Mouse (Mus musculus) CH12.LX (cell line): Measurements from ENCODE around the gene Enpp1. TPM values are rescaled to one million over a fixed set of nuclear protein-coding genes. Genes with fewer than 3 reads are reported as not detected.

Experiments
- DNase-seq: peaks from one replicate; pipeline ENCODE4 v3.0.0-alpha.2; 2013; ENCODE audit errors: extremely low read depth
- H3K27ac ChIP-seq: 2 replicates; pipeline ENCODE4 v1.5.1; 2012; ENCODE audit warnings: low read depth, mild to moderate bottlenecking, control low read depth, moderate library complexity; ENCODE audit not compliant: insufficient read depth
- H3K27me3 ChIP-seq: replicated peaks from 2 replicates; pipeline ENCODE3; 2012; ENCODE audit warnings: inconsistent platforms
- H3K36me3 ChIP-seq, 2 experiments: replicated peaks in 1 of 2; 2 replicates each; pipeline versions ENCODE3 to v1.6.1; 2012; ENCODE audit warnings: inconsistent platforms in 1 of 2, low read length in 1 of 2, mild to moderate bottlenecking in 1 of 2, mixed read lengths in 1 of 2, moderate library complexity in 1 of 2; ENCODE audit not compliant: control insufficient read depth in 1 of 2, insufficient read depth in 1 of 2
- H3K4me1 ChIP-seq, 2 experiments: 2 replicates each; pipeline ENCODE4 v1.6.1; 2012; ENCODE audit warnings: inconsistent platforms in 1 of 2, moderate library complexity in 1 of 2; ENCODE audit not compliant: insufficient read depth in 2 of 2, control insufficient read depth in 1 of 2
- H3K4me2 ChIP-seq: 2 replicates; pipeline ENCODE4 v1.6.1; 2012; ENCODE audit warnings: low read depth, mild to moderate bottlenecking, control low read depth; ENCODE audit not compliant: poor library complexity, insufficient read depth, severe bottlenecking
- H3K4me3 ChIP-seq, 3 experiments: fragments of 150-350 bp in 1 of 3; sonication (generic) in 1 of 3; replicated peaks in 1 of 3; 2 replicates each; pipeline versions ENCODE3 to v1.5.1; 2011 to 2012; ENCODE audit warnings: low read depth in 2 of 3, low read length in 2 of 3, mild to moderate bottlenecking in 2 of 3, moderate library complexity in 2 of 3, control low read depth in 1 of 3, improper control_type of control experiment in 1 of 3, inconsistent platforms in 1 of 3, mixed read lengths in 1 of 3; ENCODE audit not compliant: poor library complexity in 1 of 3
- H3K79me2 ChIP-seq: replicated peaks from 2 replicates; pipeline ENCODE4 v1.6.1; 2012; ENCODE audit warnings: mild to moderate bottlenecking, moderate library complexity; ENCODE audit not compliant: control insufficient read depth, poor library complexity, insufficient read depth, severe bottlenecking; ENCODE audit errors: extremely low read depth
- H3K9ac ChIP-seq: 2 replicates; pipeline ENCODE4 v1.6.1; 2012; ENCODE audit warnings: low read depth, mild to moderate bottlenecking, control low read depth, moderate library complexity; ENCODE audit not compliant: insufficient read depth
- H3K9me3 ChIP-seq: replicated peaks from 2 replicates; pipeline ENCODE3; 2012; ENCODE audit warnings: low read length, inconsistent platforms, mixed read lengths
- BHLHE40 ChIP-seq: IDR thresholded peaks from 2 replicates; pipeline ENCODE4 v1.6.1; 2011; ENCODE audit warnings: mild to moderate bottlenecking, low read depth, low read length, improper control_type of control experiment
- E2F4 ChIP-seq: IDR thresholded peaks from 2 replicates; pipeline ENCODE4 v1.6.1; 2011; ENCODE audit warnings: low read depth, low read length, improper control_type of control experiment; ENCODE audit not compliant: insufficient replicate concordance
- ELF1 ChIP-seq: IDR thresholded peaks from 2 replicates; pipeline ENCODE4 v1.6.1; 2014; ENCODE audit warnings: low read depth, mild to moderate bottlenecking, inconsistent platforms, low read length, improper control_type of control experiment
- EP300 ChIP-seq: IDR thresholded peaks from 2 replicates; pipeline ENCODE4 v1.6.1; 2011; ENCODE audit warnings: low read length, improper control_type of control experiment
- KAT2A ChIP-seq: IDR thresholded peaks from 2 replicates; pipeline ENCODE4 v1.6.1; 2012; ENCODE audit warnings: low read length, improper control_type of control experiment, inconsistent platforms; ENCODE audit not compliant: insufficient replicate concordance
- MAFK ChIP-seq: IDR thresholded peaks from 2 replicates; pipeline ENCODE4 v1.6.1; 2011; ENCODE audit warnings: low read length, improper control_type of control experiment; ENCODE audit not compliant: insufficient replicate concordance
- MAX ChIP-seq: IDR thresholded peaks from 2 replicates; pipeline ENCODE4 v1.6.1; 2011; ENCODE audit warnings: low read length, improper control_type of control experiment
- MXI1 ChIP-seq: IDR thresholded peaks from 2 replicates; pipeline ENCODE4 v1.6.1; 2011; ENCODE audit warnings: mild to moderate bottlenecking, low read depth, low read length, improper control_type of control experiment
- MYC ChIP-seq: IDR thresholded peaks from 2 replicates; pipeline ENCODE4 v1.6.1; 2011; ENCODE audit warnings: low read depth, mild to moderate bottlenecking, improper control_type of control experiment, low read length
- PAX5 ChIP-seq: IDR thresholded peaks from 2 replicates; pipeline ENCODE4 v1.6.1; 2012; ENCODE audit warnings: low read length, inconsistent platforms, mixed read lengths
- POLR2A ChIP-seq: IDR thresholded peaks from 2 replicates; pipeline ENCODE4 v1.6.1; 2011; ENCODE audit warnings: low read depth, mild to moderate bottlenecking, improper control_type of control experiment, low read length
- RAD21 ChIP-seq: IDR thresholded peaks from 2 replicates; pipeline ENCODE4 v1.6.1; 2011; ENCODE audit warnings: low read depth, mild to moderate bottlenecking, low read length, improper control_type of control experiment, moderate library complexity
- RCOR1 ChIP-seq: conservative IDR thresholded peaks from 2 replicates; pipeline ENCODE4 v1.6.1; 2012; ENCODE audit warnings: low read depth, mild to moderate bottlenecking, inconsistent platforms, low read length, improper control_type of control experiment
- SIN3A ChIP-seq: IDR thresholded peaks from 2 replicates; pipeline ENCODE4 v1.6.1; 2012; ENCODE audit warnings: low read length, improper control_type of control experiment, inconsistent platforms
- TCF12 ChIP-seq: IDR thresholded peaks from 2 replicates; pipeline ENCODE4 v1.6.1; 2014; ENCODE audit warnings: low read depth, mild to moderate bottlenecking, inconsistent platforms, low read length, improper control_type of control experiment
- UBTF ChIP-seq: IDR thresholded peaks from 2 replicates; pipeline ENCODE4 v1.6.1; 2012; ENCODE audit warnings: low read depth, mild to moderate bottlenecking, inconsistent platforms, low read length, improper control_type of control experiment, moderate library complexity
- USF1 ChIP-seq: IDR thresholded peaks from 2 replicates; pipeline ENCODE4 v1.6.1; 2014; ENCODE audit warnings: low read depth, mild to moderate bottlenecking, inconsistent platforms, low read length, improper control_type of control experiment
- ZC3H11A ChIP-seq: IDR thresholded peaks from 2 replicates; pipeline ENCODE4 v1.6.1; 2012; ENCODE audit warnings: low read depth, mild to moderate bottlenecking, inconsistent platforms, low read length, improper control_type of control experiment
- ZMIZ1 ChIP-seq: IDR thresholded peaks from 2 replicates; pipeline ENCODE4 v1.6.1; 2012; ENCODE audit warnings: low read depth, mild to moderate bottlenecking, inconsistent platforms, low read length, improper control_type of control experiment
- ZNF384 ChIP-seq: IDR thresholded peaks from 2 replicates; pipeline ENCODE4 v1.6.1; 2012; ENCODE audit warnings: low read depth, low read length, improper control_type of control experiment, inconsistent platforms
- dilution Hi-C: fragments of 300-500 bp; cut with MboI; formaldehyde crosslinking; loops from 2 replicates; pipeline ENCODE4 v1.14.3; 2020; ENCODE audit warnings: low sequenced_read_pairs; ENCODE audit not compliant: extremely low pct_unique_long_range_greater_than_20kb, extremely low pct_ligation_motif_present
- in situ Hi-C: fragments of 300-500 bp; cut with MboI; formaldehyde crosslinking; loops from 3 replicates; pipeline ENCODE4 v1.14.3; 2019; ENCODE audit warnings: low sequenced_read_pairs, low pct_ligation_motif_present, low pct_unique_long_range_greater_than_20kb, mixed read lengths
- polyA plus RNA-seq: library from polyadenylated mRNA; unstranded; fragments of >175 nt; gene quantifications from 2 replicates; pipeline ENCODE4 v1.2.1, GENCODE M21; 2012; ENCODE audit warnings: low read depth; ENCODE audit not compliant: insufficient read length
- total RNA-seq, 2 experiments: library from RNA; depleted of rRNA; stranded (reverse); fragments of 300-350 nt in 1 of 2; fragments of >200 nt in 1 of 2; gene quantifications; 2 replicates each; pipeline ENCODE4 v1.2.3; 2012 to 2014

The Enpp1 gene
- total and polyA plus RNA-seq, 3 experiments: 0.58 to 2.8 (median 0.87) TPM

- no peaks in the 10 kb centered on the region for H3K79me2 ChIP-seq
- dilution Hi-C loops: no loop called here
- no peak overlapping the region for H3K9ac ChIP-seq
- no peak overlapping the region; the same call in 1 of the 2 replicates for H3K27ac ChIP-seq
- H3K4me3 ChIP-seq: no peak overlapping the region
- TF ChIP-seq RCOR1 (no peak), E2F4 (no peak), PAX5 (no peak), UBTF (no peak), MAFK (no peak), TCF12 (no peak), RAD21 (no peak)
- TF ChIP-seq, all 38 proteins: peak for 0
- Histone ChIP-seq H3K4me1 (peaks cover 0 to 10% of the 10 kb centered on the region in 2 experiments; a peak in 2 of 4 replicates), H3K4me2 (no peak overlapping the region), H3K27me3 (peaks cover 9% of the 10 kb centered on the region), H3K36me3 (no peaks in the 10 kb centered on the region), H3K9me3 (no peaks in the 10 kb centered on the region)
- no peak for DNase-seq
- in situ Hi-C loops: no loop called here
These were observed 4.3 kb upstream of the Enpp1 start for GRCm38 (mm10) chr10:24716232-24716631.

GRCm38 (mm10) chr10:24712901-24713300, 942 bp upstream of the Enpp1 start:
- H3K4me1 ChIP-seq: peaks cover 0 to 14% of the 10 kb centered on the region in 2 experiments; a peak in 2 of 4 replicates
- dilution Hi-C loops: no loop called here
- no peak overlapping the region for H3K4me3 ChIP-seq
- no peak overlapping the region for H3K27ac ChIP-seq
- H3K9ac ChIP-seq: no peak overlapping the region
- no peaks in the 10 kb centered on the region for H3K79me2 ChIP-seq
- no peak for DNase-seq
- TF ChIP-seq ZMIZ1: no peak
- no peak for TF ChIP-seq E2F4
- TF ChIP-seq ZNF384: no peak
- no peak for TF ChIP-seq POLR2A
- TF ChIP-seq ELF1: no peak
- no peak for TF ChIP-seq SIN3A
- no peak for TF ChIP-seq KAT2A
- TF ChIP-seq MYC: no peak
- TF ChIP-seq EP300: no peak
- no peak for TF ChIP-seq MXI1
- TF ChIP-seq MAFK: no peak
- no peak for TF ChIP-seq RAD21
- no peak for TF ChIP-seq USF1
- no peak for TF ChIP-seq ZC3H11A
- no peak for TF ChIP-seq MAX
- no peak for TF ChIP-seq BHLHE40
- no peak for TF ChIP-seq TCF12
- TF ChIP-seq, all 38 proteins: peak for 0
- peaks cover 12% of the 10 kb centered on the region for H3K27me3 ChIP-seq
- no peaks in the 10 kb centered on the region for H3K9me3 ChIP-seq
- H3K36me3 ChIP-seq: no peaks in the 10 kb centered on the region
- in situ Hi-C loops: no loop called here
- H3K4me2 ChIP-seq: peak overlapping the region; percentile 83
